Mouse (Mus musculus) adrenal gland, adult 18-20 months (tissue): ENCODE results near the gene Coro1a. TPM values are rescaled to one million over a fixed set of nuclear protein-coding genes. Genes with fewer than 3 reads are reported as not detected.

Experiments
- DNase-seq, 2 experiments: peaks; one replicate each; pipeline ENCODE4 v3.0.0; 2021 to 2022; ENCODE audit warnings: low spot score in 2 of 2
- total RNA-seq, 2 experiments: library from RNA; stranded (reverse); gene quantifications; 1 replicate in 1 of 2; 2 replicates in 1 of 2; pipeline ENCODE4 v1.2.3; 2021

The Coro1a gene
- total RNA-seq, 2 experiments from 2014 or later, result 19.0 to 21.7 TPM

- no peak for DNase-seq
Measured at GRCm38 (mm10) chr7:126708175-126708952, 777 bp upstream of the Coro1a start.

- DNase-seq, result peak; percentile 48 to 68
Measured at GRCm38 (mm10) chr7:126704121-126704980, 3.2 kb downstream of the Coro1a start.

GRCm38 (mm10) chr7:126703757-126704077 is 3.9 kb downstream of the Coro1a start:
- DNase-seq, result no peak

GRCm38 (mm10) chr7:126702861-126703756 is 4.5 kb downstream of the Coro1a start:
- DNase-seq, result no peak

- no peak for DNase-seq
Measured at GRCm38 (mm10) chr7:126702358-126702757, 5.2 kb downstream of the Coro1a start.

- DNase-seq, result no peak
Measured at GRCm38 (mm10) chr7:126701559-126702357, 5.8 kb downstream of the Coro1a start.

GRCm38 (mm10) chr7:126701070-126701469 is 6.5 kb downstream of the Coro1a start:
- peak; percentile 87 to 92 for DNase-seq

- DNase-seq, result no peak
Measured at GRCm38 (mm10) chr7:126700063-126701015, 7.2 kb downstream of the Coro1a start.

GRCm38 (mm10) chr7:126697838-126698237 is 9.7 kb downstream of the Coro1a start:
- DNase-seq, result no peak

- DNase-seq, result no peak
Measured at GRCm38 (mm10) chr7:126696886-126697285, 10.7 kb downstream of the Coro1a start.

GRCm38 (mm10) chr7:126696303-126696702 is 11.3 kb downstream of the Coro1a start:
- DNase-seq, result no peak

GRCm38 (mm10) chr7:126695631-126696207 is 11.9 kb downstream of the Coro1a start, which contains the start of gene Slx1b:
Slx1b (minus strand) TSS chr7:126695784.
- peak; percentile 87 to 88 for DNase-seq

- DNase-seq, result peak; percentile 63 to 71
Measured at GRCm38 (mm10) chr7:126695210-126695611, 12.4 kb downstream of the Coro1a start, which contains the start of gene Bola2. Bola2 (plus strand) TSS chr7:126695401.

- no peak for DNase-seq
Measured at GRCm38 (mm10) chr7:126694441-126695051, 13.0 kb downstream of the Coro1a start.

GRCm38 (mm10) chr7:126693781-126694180 is 13.8 kb downstream of the Coro1a start:
- DNase-seq, result no peak

- peak; percentile 80 to 87 for DNase-seq
Measured at GRCm38 (mm10) chr7:126693256-126693655, 14.3 kb downstream of the Coro1a start.

- DNase-seq, result no peak
Measured at GRCm38 (mm10) chr7:126692426-126692825, 15.2 kb downstream of the Coro1a start.

GRCm38 (mm10) chr7:126691676-126692075 is 15.9 kb downstream of the Coro1a start:
- no peak for DNase-seq
